Mouse (Mus musculus): ENCODE results near the gene Gltp.

DNA sequence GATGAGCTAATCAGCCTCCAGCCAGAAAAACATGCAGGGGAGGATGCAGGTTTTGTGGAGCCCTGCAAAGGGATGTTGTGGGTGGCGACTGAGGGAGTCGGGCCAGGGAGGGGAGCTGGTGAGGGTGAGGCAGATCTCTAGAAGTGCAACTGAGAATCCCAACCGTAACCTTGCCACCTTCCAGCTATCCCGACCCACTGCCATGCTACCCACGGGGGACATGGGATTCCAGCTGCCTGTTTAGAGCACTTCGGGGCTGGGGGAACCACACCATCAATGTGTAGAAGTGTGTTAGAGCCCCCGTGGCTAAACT lies 51.2 kb downstream of the Gltp start:
- TF ChIP-seq POLR2A (IDR thresholded peaks at IDR 0.05; ENCODE audit: insufficient read depth, low read depth, low read length) (no peak), CTCF (IDR thresholded peaks at IDR 0.05; ENCODE audit: insufficient read depth, low read depth, low read length) (no peak)

Measured in olfactory bulb, adult 2 months (tissue).